Mouse (Mus musculus) liver, adult 2 months (tissue): ENCODE measurements around the gene Zc3h7b.

Experiments used
- CTCF ChIP-seq: fragments of 200-500 bp; IDR thresholded peaks from 2 replicates; pipeline ENCODE4 v1.5.1; 2011; ENCODE audit warnings: low read depth, low read length, control low read depth
- POLR2A ChIP-seq: fragments of 200-500 bp; IDR thresholded peaks from 2 replicates; pipeline ENCODE4 v1.6.1; 2011; ENCODE audit warnings: low read length, control low read depth; ENCODE audit not compliant: insufficient read depth; ENCODE audit errors: extremely low read depth

- TF ChIP-seq CTCF (no peak), POLR2A (no peak)
Measured at GRCm38 (mm10) chr15:81830530-81830929, 85.7 kb downstream of the Zc3h7b start.
